Mouse (Mus musculus) gastrocnemius, postnatal 4 days (tissue): ENCODE results near the gene Slc39a10. TPM values are rescaled to one million over a fixed set of nuclear protein-coding genes. Genes with fewer than 3 reads are reported as not detected.
"Not testable (repeated sequence)": the region's sequence is repeated elsewhere in the genome, so short reads cannot be mapped to it uniquely, and the experiment has no call there.

Experiments
- DNase-seq, 2 experiments: peaks; one replicate each; pipeline ENCODE4 v3.0.0; 2021 to 2022; ENCODE audit warnings: low spot score in 2 of 2, mixed read lengths in 2 of 2
- total RNA-seq, 2 experiments: library from RNA; stranded (reverse); gene quantifications; 2 replicates each; pipeline ENCODE4 v1.2.3; 2021

Slc39a10 gene
- total RNA-seq, 2 experiments from 2014 or later: 14.5 to 16.7 TPM

- DNase-seq: no peak
Measured at GRCm38 (mm10) chr1:46805074-46805473, 87.6 kb downstream of the Slc39a10 start.

- DNase-seq: not testable (repeated sequence)
Measured at GRCm38 (mm10) chr1:46782227-46782626, 110.4 kb downstream of the Slc39a10 start.

- DNase-seq: not testable (repeated sequence)
Measured at GRCm38 (mm10) chr1:46770077-46770695, 122.5 kb downstream of the Slc39a10 start.

GRCm38 (mm10) chr1:46769318-46769717 lies 123.3 kb downstream of the Slc39a10 start:
- not testable (repeated sequence) for DNase-seq

GRCm38 (mm10) chr1:46764600-46764999 lies 128.1 kb downstream of the Slc39a10 start:
- DNase-seq: not testable (repeated sequence)
